Mouse (Mus musculus) urinary bladder, postnatal 4 days (tissue): ENCODE results near the gene Aym1.
A peak's percentile ranks its signal among the peaks of the same experiment; 100 is the strongest.
"Not testable (repeated sequence)": the region's sequence is repeated elsewhere in the genome, so short reads cannot be mapped to it uniquely, and the experiment has no call there.

ENCODE experiments used
- DNase-seq, 2 experiments: peaks; one replicate each; pipeline ENCODE4 v3.0.0; 2021 to 2022; ENCODE audit warnings: low spot score in 2 of 2

Gene Aym1

GRCm38 (mm10) chr5:113357186-113357585, at the start of gene Aym1:
TSS of gene Aym1 (plus strand) at chr5:113357294.
- DNase-seq = no peak

- DNase-seq = no peak
Measured at GRCm38 (mm10) chr5:113309491-113310376, 47.4 kb upstream of the Aym1 start.

- peak; percentile 59 to 78 for DNase-seq
Measured at GRCm38 (mm10) chr5:113310377-113311003, 46.6 kb upstream of the Aym1 start, which contains the start of gene Sgsm1. TSS of gene Sgsm1 (minus strand) at chr5:113310786.

GRCm38 (mm10) chr5:113313998-113314397, 43.1 kb upstream of the Aym1 start:
- peak in 1 of 2 experiments; percentile 57 for DNase-seq

- DNase-seq = no peak
Measured at GRCm38 (mm10) chr5:113323784-113324638, 33.1 kb upstream of the Aym1 start.

- DNase-seq = no peak
Measured at GRCm38 (mm10) chr5:113329463-113329862, 27.6 kb upstream of the Aym1 start.

- DNase-seq = no peak
Measured at GRCm38 (mm10) chr5:113330202-113330601, 26.9 kb upstream of the Aym1 start.

- DNase-seq = no peak
Measured at GRCm38 (mm10) chr5:113332239-113332638, 24.9 kb upstream of the Aym1 start.

GRCm38 (mm10) chr5:113332899-113333298, 24.2 kb upstream of the Aym1 start:
- no peak for DNase-seq

GRCm38 (mm10) chr5:113334621-113335530, 22.2 kb upstream of the Aym1 start:
- no peak for DNase-seq

- no peak for DNase-seq
Measured at GRCm38 (mm10) chr5:113335732-113336131, 21.4 kb upstream of the Aym1 start.

- DNase-seq = no peak
Measured at GRCm38 (mm10) chr5:113336281-113336680, 20.8 kb upstream of the Aym1 start.

- no peak for DNase-seq
Measured at GRCm38 (mm10) chr5:113344635-113345386, 12.3 kb upstream of the Aym1 start.

- no peak for DNase-seq
Measured at GRCm38 (mm10) chr5:113345781-113346180, 11.3 kb upstream of the Aym1 start.

- not testable (repeated sequence) for DNase-seq
Measured at GRCm38 (mm10) chr5:113346651-113347050, 10.4 kb upstream of the Aym1 start.

- DNase-seq = no peak
Measured at GRCm38 (mm10) chr5:113347593-113347992, 9.5 kb upstream of the Aym1 start.

GRCm38 (mm10) chr5:113348597-113348996, 8.5 kb upstream of the Aym1 start:
- DNase-seq = no peak

GRCm38 (mm10) chr5:113349226-113349625, 7.9 kb upstream of the Aym1 start:
- DNase-seq = no peak

- DNase-seq = no peak
Measured at GRCm38 (mm10) chr5:113349810-113350209, 7.3 kb upstream of the Aym1 start.

- no peak for DNase-seq
Measured at GRCm38 (mm10) chr5:113351768-113352167, 5.3 kb upstream of the Aym1 start.
